Mouse (Mus musculus) liver, embryonic 15.5 days (tissue): ENCODE measurements at regions not wholly inside any gene's neighbourhood (a gene's known extent, or its start where the extent isn't known, plus 50 kb on each side); places are given as distances from the start of the nearest gene placed in this dataset.

Experiments
- ATAC-seq: fragments of 200-750 bp; cut with Nextera tagmentation; 2 replicates; pipeline ENCODE4 v1.8.0; 2017; ENCODE audit warnings: moderate number of reproducible peaks, mild to moderate bottlenecking, moderate library complexity; ENCODE audit not compliant: insufficient read depth
- H3K27ac ChIP-seq: fragments of 300-500 bp; sonication (generic); replicated peaks from 2 replicates; pipeline ENCODE4 v1.5.1; 2015; ENCODE audit warnings: mild to moderate bottlenecking, inconsistent platforms
- H3K27me3 ChIP-seq: fragments of 300-500 bp; sonication (generic); 2 replicates; pipeline ENCODE4 v1.6.1; 2015; ENCODE audit warnings: mild to moderate bottlenecking, inconsistent platforms
- H3K36me3 ChIP-seq: fragments of 300-500 bp; sonication (generic); replicated peaks from 2 replicates; pipeline ENCODE4 v1.6.1; 2015; ENCODE audit warnings: moderate library complexity, mild to moderate bottlenecking, inconsistent platforms
- H3K4me1 ChIP-seq: fragments of 300-500 bp; sonication (generic); replicated peaks from 2 replicates; pipeline ENCODE4 v1.6.1; 2015; ENCODE audit warnings: inconsistent platforms
- H3K4me2 ChIP-seq: fragments of 300-500 bp; sonication (generic); 2 replicates; pipeline ENCODE4 v1.6.1; 2015; ENCODE audit warnings: moderate library complexity, mild to moderate bottlenecking, inconsistent platforms
- H3K4me3 ChIP-seq: fragments of 300-500 bp; sonication (generic); replicated peaks from 2 replicates; pipeline ENCODE4 v1.5.1; 2015; ENCODE audit warnings: mild to moderate bottlenecking, inconsistent platforms
- H3K9ac ChIP-seq: fragments of 300-500 bp; sonication (generic); 2 replicates; pipeline ENCODE4 v1.6.1; 2015; ENCODE audit warnings: moderate library complexity, mild to moderate bottlenecking, inconsistent platforms
- H3K9me3 ChIP-seq: fragments of 300-500 bp; sonication (generic); replicated peaks from 2 replicates; pipeline ENCODE4 v1.6.1; 2016; ENCODE audit warnings: inconsistent platforms
- WGBS: fragments of 180-500 bp; shearing (Covaris S2); methylation state at CpG from one replicate; pipeline ENCODE4 v1.1.7; 2015; ENCODE audit warnings: mixed read lengths; ENCODE audit not compliant: insufficient replicate concordance; 5-methylcytosine and 5-hydroxymethylcytosine counted together

GRCm38 (mm10) chr4:84177827-84178226 lies 497.2 kb downstream of the Bnc2 start:
- no peak overlapping the region for H3K4me3 ChIP-seq
- H3K4me1 ChIP-seq = no peaks in the 10 kb centered on the region
- ATAC-seq = no peak
- WGBS = 50% methylated on average over 3 of the region's 3 CpGs
- no peak overlapping the region for H3K9ac ChIP-seq
- H3K9me3 ChIP-seq = no peaks in the 10 kb centered on the region
- H3K36me3 ChIP-seq = no peaks in the 10 kb centered on the region
- H3K27ac ChIP-seq = no peak overlapping the region
- no peak overlapping the region for H3K4me2 ChIP-seq
- H3K27me3 ChIP-seq = no peaks in the 10 kb centered on the region

GRCm38 (mm10) chr4:84184436-84184835 lies 490.6 kb downstream of the Bnc2 start:
- 73% methylated on average over 4 of the region's 4 CpGs for whole genome bisulfite sequencing
- no peaks in the 10 kb centered on the region for H3K36me3 ChIP-seq
- no peak for ATAC-seq
- H3K4me2 ChIP-seq = no peak overlapping the region
- no peaks in the 10 kb centered on the region for H3K9me3 ChIP-seq
- H3K9ac ChIP-seq = no peak overlapping the region
- H3K27me3 ChIP-seq = no peaks in the 10 kb centered on the region
- H3K4me1 ChIP-seq = no peaks in the 10 kb centered on the region
- H3K27ac ChIP-seq = no peak overlapping the region
- H3K4me3 ChIP-seq = no peak overlapping the region

- Histone ChIP-seq H3K4me3 (no peak overlapping the region), H3K9me3 (no peaks in the 10 kb centered on the region), H3K27me3 (no peaks in the 10 kb centered on the region), H3K27ac (no peak overlapping the region), H3K4me1 (no peaks in the 10 kb centered on the region), H3K9ac (no peak overlapping the region), H3K4me2 (no peak overlapping the region), H3K36me3 (no peaks in the 10 kb centered on the region)
- WGBS = 75% methylated on average over 6 of the region's 6 CpGs
- no peak for ATAC-seq
Measured at GRCm38 (mm10) chr4:84184844-84185243, 490.2 kb downstream of the Bnc2 start.

GRCm38 (mm10) chr4:84189315-84189714 lies 485.8 kb downstream of the Bnc2 start:
- 61% methylated on average over 12 of the region's 12 CpGs for WGBS
- Histone ChIP-seq H3K9ac (no peak overlapping the region), H3K9me3 (no peaks in the 10 kb centered on the region), H3K4me2 (no peak overlapping the region), H3K27ac (no peak overlapping the region), H3K4me1 (no peaks in the 10 kb centered on the region), H3K27me3 (no peaks in the 10 kb centered on the region), H3K4me3 (no peak overlapping the region), H3K36me3 (no peaks in the 10 kb centered on the region)
- ATAC-seq = no peak

GRCm38 (mm10) chr4:84191303-84191702 lies 483.8 kb downstream of the Bnc2 start:
- Histone ChIP-seq H3K9ac (no peak overlapping the region), H3K36me3 (no peaks in the 10 kb centered on the region), H3K27ac (no peak overlapping the region), H3K4me3 (no peak overlapping the region), H3K4me2 (no peak overlapping the region), H3K4me1 (no peaks in the 10 kb centered on the region), H3K9me3 (no peaks in the 10 kb centered on the region), H3K27me3 (no peaks in the 10 kb centered on the region)
- WGBS = 28% methylated on average over 2 of the region's 2 CpGs
- ATAC-seq = no peak

GRCm38 (mm10) chr4:84192301-84192700 lies 482.8 kb downstream of the Bnc2 start:
- no peaks in the 10 kb centered on the region for H3K4me1 ChIP-seq
- no peak overlapping the region for H3K4me2 ChIP-seq
- no peak for ATAC-seq
- H3K27me3 ChIP-seq = no peaks in the 10 kb centered on the region
- no peak overlapping the region for H3K27ac ChIP-seq
- no peak overlapping the region for H3K9ac ChIP-seq
- WGBS = 41% methylated on average over 2 of the region's 2 CpGs
- H3K4me3 ChIP-seq = no peak overlapping the region
- no peaks in the 10 kb centered on the region for H3K9me3 ChIP-seq
- H3K36me3 ChIP-seq = no peaks in the 10 kb centered on the region

- Histone ChIP-seq H3K9me3 (no peaks in the 10 kb centered on the region), H3K4me2 (no peak overlapping the region), H3K36me3 (no peaks in the 10 kb centered on the region), H3K4me3 (no peak overlapping the region), H3K27ac (no peak overlapping the region), H3K9ac (no peak overlapping the region), H3K27me3 (no peaks in the 10 kb centered on the region), H3K4me1 (no peaks in the 10 kb centered on the region)
- 58% methylated on average over 2 of the region's 2 CpGs for WGBS
- no peak for ATAC-seq
Measured at GRCm38 (mm10) chr4:84196732-84197131, 478.3 kb downstream of the Bnc2 start.

- H3K36me3 ChIP-seq = no peaks in the 10 kb centered on the region
- ATAC-seq = no peak
- 69% methylated on average over 4 of the region's 4 CpGs for WGBS
- no peaks in the 10 kb centered on the region for H3K27me3 ChIP-seq
- no peaks in the 10 kb centered on the region for H3K9me3 ChIP-seq
- H3K4me2 ChIP-seq = no peak overlapping the region
- no peak overlapping the region for H3K4me3 ChIP-seq
- no peaks in the 10 kb centered on the region for H3K4me1 ChIP-seq
- no peak overlapping the region for H3K9ac ChIP-seq
- H3K27ac ChIP-seq = no peak overlapping the region
Measured at GRCm38 (mm10) chr4:84198176-84198575, 476.9 kb downstream of the Bnc2 start.

- 53% methylated on average over 9 of the region's 9 CpGs for WGBS
- Histone ChIP-seq H3K4me3 (no peak overlapping the region), H3K9ac (no peak overlapping the region), H3K4me1 (no peaks in the 10 kb centered on the region), H3K27me3 (no peaks in the 10 kb centered on the region), H3K4me2 (no peak overlapping the region), H3K27ac (no peak overlapping the region), H3K9me3 (no peaks in the 10 kb centered on the region), H3K36me3 (no peaks in the 10 kb centered on the region)
- no peak for ATAC-seq
Measured at GRCm38 (mm10) chr4:84199181-84199656, 475.9 kb downstream of the Bnc2 start.

- WGBS = 53% methylated on average over 3 of the region's 3 CpGs
- H3K9me3 ChIP-seq = no peaks in the 10 kb centered on the region
- no peak overlapping the region for H3K4me3 ChIP-seq
- H3K27me3 ChIP-seq = no peaks in the 10 kb centered on the region
- H3K9ac ChIP-seq = no peak overlapping the region
- H3K27ac ChIP-seq = no peak overlapping the region
- no peak for ATAC-seq
- H3K4me1 ChIP-seq = no peaks in the 10 kb centered on the region
- no peak overlapping the region for H3K4me2 ChIP-seq
- H3K36me3 ChIP-seq = no peaks in the 10 kb centered on the region
Measured at GRCm38 (mm10) chr4:84201001-84201400, 474.1 kb downstream of the Bnc2 start.

GRCm38 (mm10) chr4:84202231-84202630 lies 472.8 kb downstream of the Bnc2 start:
- Histone ChIP-seq H3K27me3 (no peaks in the 10 kb centered on the region), H3K4me2 (no peak overlapping the region), H3K9me3 (no peaks in the 10 kb centered on the region), H3K4me3 (no peak overlapping the region), H3K4me1 (no peaks in the 10 kb centered on the region), H3K27ac (no peak overlapping the region), H3K9ac (no peak overlapping the region), H3K36me3 (no peaks in the 10 kb centered on the region)
- no peak for ATAC-seq
- WGBS = 37% methylated on average over 2 of the region's 2 CpGs

GRCm38 (mm10) chr4:84203680-84204079 lies 471.4 kb downstream of the Bnc2 start:
- WGBS = 24% methylated on average over 1 of the region's 1 CpGs
- Histone ChIP-seq H3K4me3 (no peak overlapping the region), H3K27me3 (no peaks in the 10 kb centered on the region), H3K36me3 (no peaks in the 10 kb centered on the region), H3K4me2 (no peak overlapping the region), H3K9me3 (no peaks in the 10 kb centered on the region), H3K27ac (no peak overlapping the region), H3K4me1 (no peaks in the 10 kb centered on the region), H3K9ac (no peak overlapping the region)
- ATAC-seq = no peak
